Mouse (Mus musculus): ENCODE results near the gene Hnrnpa3. TPM values are rescaled to one million over a fixed set of nuclear protein-coding genes. Genes with fewer than 3 reads are reported as not detected.

The Hnrnpa3 gene
- total RNA-seq, 2 experiments from 2014 or later, result 389 to 833 TPM

Other genes starting within 250 kb of the Hnrnpa3 start
- 127 and 136 TPM in 2 replicates for gene Nfe2l2, start 45.4 kb downstream of the Hnrnpa3 start, total RNA-seq (2014; fragmentation: Nextera tagmentation)
- gene Nfe2l2, start 45.4 kb downstream of the Hnrnpa3 start, total RNA-seq (2017), result 123 and 130 TPM in 2 replicates
- gene Agps, start 172.9 kb downstream of the Hnrnpa3 start, total RNA-seq (2014; fragmentation: Nextera tagmentation), result 27.6 and 32.8 TPM in 2 replicates
- gene Agps, start 172.9 kb downstream of the Hnrnpa3 start, total RNA-seq (2017), result 24.3 and 34.3 TPM in 2 replicates